Mouse (Mus musculus): Measurements from ENCODE around the gene Teddm2.

GRCm38 (mm10) chr1:153946971-153947370, 46.9 kb upstream of the Teddm2 start:
- TF ChIP-seq CTCF (conservative IDR thresholded peaks at IDR 0.05; ENCODE audit: insufficient read depth, insufficient read length, low read depth, low read length) (no peak), POLR2A (IDR thresholded peaks at IDR 0.05; ENCODE audit: low read depth, low read length) (no peak)
